Mouse (Mus musculus): ENCODE results near the gene Gmfb.

The Gmfb gene

DNA sequence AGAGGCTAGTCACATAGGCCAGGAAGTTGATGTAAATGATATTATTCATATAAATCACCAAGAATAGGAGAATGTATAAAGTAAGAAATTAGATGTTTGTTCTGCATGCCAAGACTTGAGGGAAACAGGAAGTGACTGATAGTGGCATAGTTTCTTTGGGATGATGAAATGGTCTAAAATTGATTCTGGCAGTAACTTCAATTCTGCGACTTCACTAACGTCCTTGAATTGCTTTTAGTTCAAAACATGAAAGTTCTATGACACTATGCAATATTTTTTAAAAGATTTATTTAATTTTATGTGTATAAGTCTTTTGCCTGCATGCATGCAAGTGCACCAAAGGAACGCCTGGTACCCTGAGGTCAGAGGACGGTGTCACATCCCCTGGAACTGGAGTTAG lies 18.8 kb downstream of the Gmfb start:
- in situ Hi-C loops (cut with MseI, MboI) = no loop called here

- in situ Hi-C loops (cut with MseI, MboI) = no loop called here
Observed at GRCm38 (mm10) chr14:46800684-46801345, 21.2 kb downstream of the Gmfb start.

DNA sequence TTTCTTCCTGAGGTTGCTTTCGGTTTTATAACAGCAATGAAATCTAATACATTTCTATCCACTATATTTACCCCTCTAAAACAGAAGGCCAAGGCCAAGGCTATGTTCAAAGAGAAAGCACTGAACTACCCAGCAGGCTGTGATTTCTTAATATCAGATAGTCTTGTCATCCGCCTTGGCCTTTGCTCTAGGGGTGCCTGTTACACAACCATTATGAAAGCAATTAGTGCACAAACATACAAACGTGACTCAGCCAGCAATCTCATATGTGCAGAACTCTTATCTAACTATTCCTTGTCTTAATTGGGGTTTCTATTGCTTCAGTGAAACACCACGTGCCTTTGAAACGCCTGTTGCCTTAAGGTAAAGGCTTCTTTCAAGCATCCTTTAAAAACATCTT lies 27.9 kb downstream of the Gmfb start:
- in situ Hi-C loops (cut with MseI, MboI) = no loop called here

DNA sequence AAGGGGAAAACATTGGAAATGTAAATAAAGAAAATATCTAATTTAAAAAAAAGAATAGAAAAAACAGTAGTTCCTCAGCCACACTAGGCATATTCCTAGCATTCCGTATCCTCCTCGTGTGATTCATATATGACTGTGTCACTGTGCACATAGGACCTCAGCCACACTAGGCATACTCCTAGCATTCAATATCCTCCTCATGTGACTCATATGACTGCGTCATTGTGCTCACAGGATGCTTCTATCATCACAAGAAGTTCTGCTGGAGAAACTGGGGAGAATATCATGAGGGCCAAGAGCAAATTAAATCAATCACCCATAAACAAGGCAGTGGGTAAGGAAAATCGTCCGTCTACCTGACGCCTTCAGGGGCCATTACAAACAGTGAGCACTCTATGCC lies 31.3 kb downstream of the Gmfb start:
- in situ Hi-C loops (cut with MseI, MboI) = no loop called here

- in situ Hi-C loops (cut with MseI, MboI) = no loop called here
Observed at GRCm38 (mm10) chr14:46790303-46790702, 31.7 kb downstream of the Gmfb start.

DNA sequence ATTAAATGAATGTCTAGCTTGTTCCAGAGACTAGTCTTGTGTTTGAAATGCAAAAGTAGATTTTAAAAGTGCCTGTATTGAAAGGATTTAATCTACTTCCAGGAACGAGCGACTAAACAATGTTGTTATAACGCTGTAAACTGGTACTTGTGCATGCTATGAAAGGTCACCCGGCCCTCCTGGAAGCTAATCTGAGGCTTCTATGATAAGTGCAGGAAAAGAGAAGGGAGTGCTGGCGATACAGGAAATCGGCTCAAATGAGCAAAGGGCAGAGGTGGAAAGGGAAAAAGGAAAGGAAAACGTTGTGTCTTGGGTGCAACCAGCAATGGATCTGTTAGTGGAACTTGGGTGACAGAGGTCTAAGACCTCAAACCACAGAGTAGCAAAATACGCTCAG lies 33.5 kb downstream of the Gmfb start:
- in situ Hi-C loops (cut with MseI, MboI) = no loop called here

- in situ Hi-C loops (cut with MseI, MboI) = no loop called here
Observed at GRCm38 (mm10) chr14:46787787-46788504, 34.1 kb downstream of the Gmfb start, which contains the start of gene Cnih1. Gene Cnih1 (minus strand): TSS chr14:46788411.

DNA sequence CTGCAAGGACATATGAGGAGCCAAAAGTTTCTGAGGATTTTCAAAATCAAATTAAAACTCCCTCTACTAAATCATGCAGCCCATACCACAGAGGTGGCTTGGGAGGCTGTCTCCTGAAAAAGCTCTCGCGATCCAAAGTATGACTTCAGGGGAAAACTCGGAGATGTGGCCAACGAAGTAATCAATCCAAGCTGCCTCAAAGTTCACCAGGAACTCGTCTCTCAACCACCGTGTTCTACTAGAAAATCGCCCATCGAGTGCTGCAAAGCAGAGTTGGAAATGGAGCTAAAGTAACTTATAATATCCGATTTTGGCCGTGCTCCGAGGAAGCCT lies 34.6 kb downstream of the Gmfb start:
- in situ Hi-C loops (cut with MseI, MboI) = no loop called here

DNA sequence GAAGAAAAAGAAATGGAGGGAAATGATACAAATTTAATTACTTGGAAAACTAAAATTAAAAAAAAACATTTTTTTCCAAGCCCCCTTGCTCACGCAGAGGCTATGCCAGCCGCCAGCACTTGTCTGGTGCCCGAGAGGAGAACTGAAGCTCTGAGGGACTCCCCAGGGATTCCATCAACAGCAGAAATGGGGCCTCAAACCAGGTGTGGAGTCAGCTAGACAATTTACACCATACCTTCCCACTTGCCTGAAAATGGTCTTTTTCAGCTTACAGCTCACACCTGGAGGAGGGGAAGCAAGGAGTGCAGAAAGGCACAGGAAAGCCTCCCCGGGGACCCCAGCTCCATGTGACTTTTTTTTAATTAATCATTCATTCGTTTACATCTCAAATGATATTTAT lies 36.8 kb downstream of the Gmfb start:
- in situ Hi-C loops (cut with MseI, MboI) = no loop called here

- in situ Hi-C loops (cut with MseI, MboI) = no loop called here
Observed at GRCm38 (mm10) chr14:46783327-46783926, 38.6 kb downstream of the Gmfb start.

DNA sequence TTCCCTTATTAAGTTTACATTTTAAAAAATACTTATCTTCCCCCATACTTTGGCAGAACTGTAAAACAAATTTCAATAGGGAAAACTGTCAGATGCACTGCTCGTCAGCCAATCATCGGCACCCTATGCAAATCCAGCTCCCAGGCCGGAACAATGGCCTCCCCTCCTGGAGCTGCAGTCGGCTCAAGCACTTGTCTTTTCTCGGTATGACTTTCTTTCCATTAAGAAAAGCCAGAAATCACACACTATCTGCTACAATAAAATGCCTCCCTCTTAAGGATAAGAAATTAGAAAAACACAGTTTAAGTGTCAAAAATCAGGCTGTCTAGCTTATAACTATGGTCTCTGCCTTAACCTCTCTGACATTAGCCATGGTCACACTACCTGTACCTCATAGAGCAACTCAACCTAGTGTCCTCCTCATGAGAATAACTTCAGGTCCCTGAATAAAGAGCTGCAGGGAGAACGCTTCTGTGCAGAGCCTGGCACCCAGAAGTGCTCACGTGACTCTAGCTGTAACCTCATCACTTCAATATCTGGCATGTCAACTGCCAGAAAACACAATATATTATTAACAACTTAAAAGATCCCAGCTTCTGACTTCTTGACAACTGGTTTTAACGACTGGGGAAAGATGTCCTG lies 39.7 kb downstream of the Gmfb start:
- in situ Hi-C loops (cut with MseI, MboI) = no loop called here

GRCm38 (mm10) chr14:46781086-46781485 lies 41.0 kb downstream of the Gmfb start:
- in situ Hi-C loops (cut with MseI, MboI) = no loop called here

DNA sequence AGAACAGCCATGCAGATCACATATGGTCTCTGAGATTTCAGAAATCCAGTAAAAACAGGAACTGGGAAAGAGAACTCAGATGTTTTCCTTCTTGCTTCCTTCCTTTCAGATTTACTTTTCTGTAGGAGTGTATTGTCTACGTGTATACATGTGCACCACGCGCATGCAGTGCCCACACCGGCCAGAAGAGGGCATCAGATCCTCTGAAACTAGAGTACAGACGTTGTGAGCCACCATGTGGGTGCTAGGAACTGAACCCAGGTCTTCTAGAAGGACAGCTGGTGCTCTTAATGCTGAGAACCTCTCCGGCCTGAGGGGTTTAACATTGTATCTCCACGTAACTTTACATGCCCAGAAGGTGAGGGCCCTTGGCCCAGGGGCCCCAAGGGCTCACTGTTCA lies 42.8 kb downstream of the Gmfb start:
- in situ Hi-C loops (cut with MseI, MboI) = no loop called here

GRCm38 (mm10) chr14:46778756-46779155 lies 43.3 kb downstream of the Gmfb start:
- in situ Hi-C loops (cut with MseI, MboI) = no loop called here

DNA sequence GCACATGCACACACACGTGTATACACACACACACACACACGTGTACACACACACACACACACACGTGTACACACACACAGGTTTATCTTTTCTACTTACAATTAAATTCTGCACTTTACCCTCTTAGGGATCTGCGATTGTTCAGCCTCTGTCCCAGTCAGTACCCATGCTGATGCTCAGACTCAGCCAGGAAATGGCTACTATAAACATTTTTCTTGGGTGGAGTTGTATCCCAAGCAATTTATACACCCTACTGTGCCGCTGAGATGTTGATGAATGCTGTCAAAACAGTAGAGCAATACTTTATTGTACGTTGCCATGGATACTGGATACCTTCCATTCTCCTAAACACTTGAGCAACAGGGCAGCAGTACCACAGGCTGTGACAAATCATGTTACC lies 52.0 kb downstream of the Gmfb start:
- in situ Hi-C loops (cut with MseI, MboI) = no loop called here

GRCm38 (mm10) chr14:46767116-46767515 lies 54.9 kb downstream of the Gmfb start:
- in situ Hi-C loops (cut with MseI, MboI) = no loop called here

GRCm38 (mm10) chr14:46761186-46761585 lies 60.9 kb downstream of the Gmfb start:
- in situ Hi-C loops (cut with MseI, MboI) = no loop called here

- in situ Hi-C loops (cut with MseI, MboI) = no loop called here
Observed at GRCm38 (mm10) chr14:46760355-46761029, 61.5 kb downstream of the Gmfb start, which contains the start of gene Cdkn3. Gene Cdkn3 (plus strand): TSS chr14:46760541.

DNA sequence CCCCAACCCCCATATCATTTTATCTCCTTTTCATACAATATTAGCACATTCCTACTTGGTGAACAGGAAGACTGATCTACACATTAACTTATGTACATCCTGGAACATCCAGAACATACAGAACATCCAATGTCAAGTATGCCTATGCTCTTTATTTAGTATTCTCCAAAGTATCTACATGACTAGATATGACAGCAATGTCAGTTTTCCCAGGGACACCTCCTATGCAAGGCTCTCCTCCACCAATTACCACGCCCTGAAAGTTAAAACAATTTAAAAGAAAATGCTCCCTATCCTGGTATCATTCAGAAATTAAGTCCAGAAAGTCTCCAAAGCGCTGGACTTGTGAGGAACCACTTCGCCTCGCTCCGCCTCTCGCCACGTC lies 62.1 kb downstream of the Gmfb start:
- in situ Hi-C loops (cut with MseI, MboI) = no loop called here

All from mouse trophoblast stem cell (cell line).